Mouse (Mus musculus) adipocyte (in vitro differentiated cells): ENCODE data around the gene Wdr25.
A peak's percentile ranks its signal among the peaks of the same experiment; 100 is the strongest.

ENCODE experiments used
- DNase-seq: peaks from one replicate; pipeline ENCODE4 v3.0.0-alpha.2; 2016; ENCODE audit warnings: low spot score

The Wdr25 gene

DNA sequence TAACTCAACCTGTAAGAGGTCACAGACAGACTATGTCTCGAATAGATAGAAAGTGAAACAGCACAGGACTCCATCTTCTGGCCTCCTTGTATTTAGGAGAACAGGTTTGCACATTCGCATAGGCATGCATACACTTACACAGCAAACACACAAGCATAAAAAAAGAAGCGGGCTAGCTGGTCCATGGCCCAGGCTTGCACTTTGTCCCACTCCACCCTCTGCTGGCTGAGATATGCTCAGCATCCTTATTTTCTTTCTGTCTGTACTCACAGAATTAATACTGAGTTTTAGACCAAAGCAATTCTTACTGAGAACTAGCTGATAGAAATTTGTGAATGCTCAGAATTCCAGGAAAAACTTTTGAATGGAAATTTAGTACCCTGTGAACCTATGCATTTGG lies 2.6 kb downstream of the Wdr25 start:
- DNase-seq = peak; percentile 52

DNA sequence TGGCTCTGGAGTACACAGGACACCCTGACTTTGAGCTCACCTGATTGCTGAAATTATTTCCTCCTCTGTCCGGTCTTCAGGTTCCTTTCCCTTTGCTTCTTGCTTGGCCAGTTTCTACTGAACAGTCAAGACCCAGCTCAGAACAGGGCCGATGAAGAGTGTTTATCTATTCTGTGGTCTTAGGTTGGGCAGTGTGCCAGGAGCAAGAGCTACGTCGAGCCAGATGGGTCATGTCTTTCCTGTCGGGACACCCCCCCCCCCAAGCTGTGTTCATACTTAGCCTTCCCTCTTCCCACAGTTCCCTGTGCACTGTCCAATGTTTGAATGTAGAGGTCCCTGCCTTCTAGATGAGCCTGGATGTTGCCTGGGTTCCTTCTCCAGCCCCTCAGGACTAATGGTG lies 7.9 kb downstream of the Wdr25 start:
- no peak for DNase-seq

DNA sequence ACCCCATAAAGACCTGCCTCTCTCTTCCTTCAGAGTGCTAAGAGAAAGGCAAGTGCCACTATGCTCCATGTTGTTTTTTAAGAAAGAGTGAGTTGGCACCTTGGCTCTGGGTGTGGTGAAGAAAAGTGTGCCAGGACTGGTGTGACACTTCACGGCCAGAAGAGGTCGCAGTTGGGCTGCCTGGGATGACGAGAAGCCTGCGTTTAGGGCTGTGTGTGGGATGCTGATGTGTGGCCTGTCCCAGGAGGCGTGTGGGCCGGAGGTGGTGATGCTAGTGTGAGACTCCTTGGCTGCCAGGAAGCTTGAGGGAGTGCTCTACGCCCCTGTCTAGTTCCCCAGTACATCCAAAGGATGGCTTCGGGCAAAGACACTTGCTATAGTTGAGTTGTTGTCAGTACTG lies 9.5 kb downstream of the Wdr25 start:
- DNase-seq = peak; percentile 68

DNA sequence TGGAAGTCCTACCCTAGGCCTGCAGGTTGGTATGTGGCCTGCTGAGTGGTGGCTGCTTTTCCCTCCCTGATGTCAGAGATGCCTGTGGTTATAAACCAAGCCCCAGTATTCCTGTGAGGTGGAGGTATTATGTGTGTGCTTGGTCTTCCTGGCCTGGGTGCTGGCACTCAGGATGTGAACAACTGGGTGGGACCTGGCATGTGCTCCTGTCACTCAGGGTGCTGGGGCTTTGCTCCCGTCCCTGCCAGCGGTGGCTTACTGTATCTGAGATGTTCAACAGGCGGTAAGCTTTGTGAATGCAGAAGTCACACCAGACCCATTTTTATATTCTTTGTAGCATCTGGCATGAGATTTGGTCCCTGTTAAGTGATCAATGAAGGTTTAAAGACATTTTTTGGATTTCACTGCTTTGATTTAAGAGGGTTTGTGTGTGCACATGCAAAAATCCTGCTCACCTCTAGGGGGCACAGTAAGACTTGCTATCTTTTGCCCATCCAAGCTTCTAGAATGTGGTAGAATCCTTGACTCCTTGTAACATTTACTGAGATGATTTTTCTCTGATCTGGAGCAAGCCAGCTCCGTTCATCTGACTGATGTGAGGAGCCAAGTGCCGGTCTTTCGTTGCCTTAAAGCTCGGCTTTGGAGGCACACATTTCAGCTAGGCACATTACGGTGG lies 10.3 kb downstream of the Wdr25 start:
- peak; percentile 75 for DNase-seq

DNA sequence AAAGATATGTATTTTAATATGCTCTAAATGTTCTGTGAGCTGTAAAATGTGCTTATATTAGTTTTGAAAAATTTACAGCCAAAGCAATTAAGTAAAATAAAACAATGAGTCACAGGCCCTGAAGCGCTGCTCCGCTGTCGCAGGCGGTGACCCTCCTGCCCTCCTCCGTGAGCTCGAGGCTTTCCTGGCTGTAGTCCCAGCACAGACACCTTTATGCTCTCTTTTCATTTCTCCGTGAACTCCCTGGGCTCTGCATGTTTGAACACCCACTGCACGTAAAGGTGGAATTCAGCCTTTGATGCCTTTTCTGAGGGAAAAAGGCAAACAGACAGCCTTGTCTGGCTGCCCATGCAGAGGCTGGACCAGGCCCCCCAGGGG lies 10.8 kb downstream of the Wdr25 start:
- no peak for DNase-seq

DNA sequence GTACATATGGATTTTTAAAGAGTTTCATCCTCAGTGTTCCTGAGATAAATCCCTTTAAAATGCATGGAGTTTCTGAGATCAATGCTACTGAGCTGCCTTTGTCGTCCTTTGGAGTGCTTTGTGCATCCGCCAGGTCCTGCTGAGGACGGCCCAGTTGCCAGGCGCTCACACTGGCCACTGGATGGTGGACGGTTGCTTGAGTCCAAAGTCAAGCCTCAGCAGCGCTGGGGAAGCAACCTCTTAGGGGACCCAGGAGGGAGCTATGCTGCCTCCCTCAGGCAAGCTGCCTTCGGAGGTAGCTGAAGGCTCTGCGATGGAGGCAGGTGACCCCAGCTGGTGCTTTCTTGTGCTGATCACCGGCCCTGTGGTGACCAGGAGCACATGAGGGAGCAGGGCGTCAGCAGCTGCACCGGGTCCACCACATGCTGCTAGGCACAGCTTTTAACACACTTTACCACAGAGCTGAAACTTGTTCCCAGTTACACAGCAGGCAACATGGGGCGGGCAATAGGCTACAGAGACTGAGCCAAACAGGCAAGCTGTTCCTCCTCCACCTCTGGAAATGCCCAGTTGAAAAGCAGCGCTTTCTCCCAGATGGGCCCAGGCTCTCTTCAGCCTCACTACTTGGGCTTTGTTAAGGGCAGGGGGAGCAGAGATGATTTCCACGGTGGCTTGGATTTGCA lies 12.3 kb downstream of the Wdr25 start:
- DNase-seq = no peak

DNA sequence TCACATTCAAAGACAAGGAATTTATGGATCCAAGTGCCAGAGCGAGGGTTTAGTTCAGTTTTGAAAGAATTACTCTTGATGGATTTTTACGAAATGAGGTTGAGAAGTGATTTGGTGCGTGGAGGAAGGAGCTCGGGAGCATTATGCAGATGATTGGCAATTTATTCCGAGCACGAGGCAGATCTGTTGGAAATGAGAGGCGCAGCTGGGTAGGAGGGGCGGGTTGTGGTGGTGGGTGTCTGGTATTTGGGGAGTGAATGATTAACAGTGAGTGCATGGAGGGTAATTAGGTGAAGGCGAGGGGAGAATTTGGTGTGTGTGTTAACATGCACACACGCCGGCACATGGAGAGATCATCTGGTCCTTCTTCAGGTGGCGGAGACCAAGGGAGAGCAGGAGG lies 13.0 kb downstream of the Wdr25 start:
- no peak for DNase-seq

DNA sequence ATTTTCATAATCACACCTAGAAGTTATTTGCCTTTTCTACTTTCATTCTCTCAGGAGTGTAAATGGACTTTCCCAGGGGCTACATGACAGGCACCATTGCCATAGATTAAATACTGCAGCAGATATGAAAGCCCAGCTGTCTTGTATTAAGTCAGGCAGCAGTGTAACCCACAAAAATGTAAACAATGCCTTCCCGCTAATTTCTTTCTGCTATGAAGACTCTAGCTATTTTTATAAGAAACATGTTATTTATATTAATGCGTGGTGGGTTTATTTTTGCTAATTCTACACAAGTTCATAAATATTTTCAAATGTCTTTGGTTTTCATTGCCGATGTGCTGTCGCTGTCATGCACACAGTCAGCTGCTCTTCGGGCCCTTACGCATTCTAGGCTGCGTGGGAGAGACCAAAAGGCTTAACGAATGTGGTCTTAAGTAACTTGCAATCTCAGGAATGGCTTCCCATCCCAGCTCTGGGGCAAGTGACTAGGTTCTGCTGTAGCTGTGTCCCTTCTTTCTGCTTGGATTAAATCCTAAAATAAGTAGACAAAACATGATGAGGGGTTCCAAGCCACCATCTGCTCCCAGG lies 16.5 kb downstream of the Wdr25 start:
- no peak for DNase-seq

DNA sequence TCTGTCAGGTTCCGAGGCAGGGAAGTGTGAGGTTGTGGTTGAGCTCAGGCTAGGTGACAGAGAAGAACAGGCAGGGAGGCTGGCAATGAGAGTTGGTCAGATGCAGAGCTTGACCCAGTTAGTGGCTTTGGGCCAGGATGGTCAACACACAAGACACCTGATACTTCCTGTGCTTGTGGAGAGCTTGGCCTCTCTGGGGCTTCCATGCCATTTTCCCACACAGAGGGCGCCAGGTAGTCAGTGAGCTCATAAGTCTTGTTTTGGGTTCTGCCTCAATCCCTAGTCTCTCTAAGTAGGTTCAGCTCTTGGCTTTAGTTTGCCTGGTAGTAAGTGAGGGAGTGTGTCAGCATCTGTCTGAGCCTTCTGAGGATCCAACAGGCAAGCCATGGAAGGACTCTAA lies 19.0 kb downstream of the Wdr25 start:
- DNase-seq = no peak

DNA sequence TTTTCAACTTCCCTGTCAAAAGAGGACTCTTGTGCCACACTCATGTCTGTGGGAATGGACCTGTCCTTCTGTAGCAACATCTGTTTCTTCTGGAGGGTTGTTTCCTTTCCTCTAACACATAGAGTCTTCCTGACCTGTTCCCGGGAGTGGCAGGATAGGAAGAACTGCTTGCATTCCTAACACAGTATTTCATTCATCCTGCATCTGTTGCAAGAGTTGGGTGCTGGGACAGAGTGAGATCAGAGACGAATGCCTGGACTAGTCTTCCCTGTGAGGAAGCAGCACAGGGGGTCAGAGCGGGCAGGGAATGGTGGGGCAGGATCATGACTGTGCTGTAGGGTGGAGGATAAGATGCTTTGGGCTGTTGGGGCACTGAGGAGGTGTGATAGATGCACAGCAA lies 20.8 kb downstream of the Wdr25 start:
- no peak for DNase-seq

DNA sequence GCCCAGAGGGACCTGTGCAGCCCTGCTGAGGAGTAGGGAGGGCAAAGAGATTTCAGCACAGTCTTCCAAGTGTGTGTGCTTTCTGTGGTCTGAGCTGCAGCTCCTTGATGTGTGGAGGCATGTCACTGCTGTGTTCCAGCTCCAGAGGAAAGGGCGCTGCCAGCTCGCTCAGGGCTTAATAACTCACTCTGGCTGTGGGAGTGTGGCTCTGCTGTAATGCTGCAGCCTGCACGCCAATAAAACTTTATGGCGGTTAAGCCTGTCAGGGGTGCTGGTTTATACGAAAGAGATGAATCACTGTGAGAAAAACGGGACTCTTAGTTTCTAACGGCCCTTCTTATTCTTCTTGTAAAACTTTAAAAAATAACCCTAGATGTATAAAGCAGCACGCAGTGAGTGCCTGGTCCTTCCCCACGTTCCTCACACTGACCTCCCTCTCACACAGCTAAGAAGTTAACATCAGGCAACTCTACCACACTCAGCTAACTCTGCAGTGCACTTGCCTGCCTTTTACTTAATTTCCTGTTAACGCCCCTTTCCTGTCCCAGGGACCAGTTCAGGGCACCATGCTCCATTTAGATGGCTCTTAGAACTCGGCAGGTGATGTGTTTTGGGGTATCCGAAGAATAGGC lies 21.4 kb downstream of the Wdr25 start:
- DNase-seq = no peak

DNA sequence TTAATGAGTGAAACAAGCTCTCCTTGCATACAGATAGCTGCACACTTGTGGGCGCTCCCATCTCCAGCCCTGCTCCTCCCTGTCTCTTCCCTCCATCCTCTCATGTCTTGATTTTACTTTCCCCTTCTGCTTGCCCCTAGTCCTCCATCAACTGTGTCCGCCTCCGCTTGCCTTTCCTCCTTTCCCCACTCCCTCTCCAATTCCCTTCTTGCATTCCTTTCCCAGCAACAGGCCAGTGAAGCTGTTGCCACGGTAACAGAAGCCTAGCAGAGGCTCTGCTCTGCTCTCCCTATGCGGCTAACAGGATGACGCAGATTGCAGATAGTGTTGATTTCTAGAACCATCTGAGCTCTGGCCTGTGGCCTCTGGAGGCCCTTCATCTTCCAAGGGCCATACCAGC lies 22.5 kb downstream of the Wdr25 start:
- no peak for DNase-seq

DNA sequence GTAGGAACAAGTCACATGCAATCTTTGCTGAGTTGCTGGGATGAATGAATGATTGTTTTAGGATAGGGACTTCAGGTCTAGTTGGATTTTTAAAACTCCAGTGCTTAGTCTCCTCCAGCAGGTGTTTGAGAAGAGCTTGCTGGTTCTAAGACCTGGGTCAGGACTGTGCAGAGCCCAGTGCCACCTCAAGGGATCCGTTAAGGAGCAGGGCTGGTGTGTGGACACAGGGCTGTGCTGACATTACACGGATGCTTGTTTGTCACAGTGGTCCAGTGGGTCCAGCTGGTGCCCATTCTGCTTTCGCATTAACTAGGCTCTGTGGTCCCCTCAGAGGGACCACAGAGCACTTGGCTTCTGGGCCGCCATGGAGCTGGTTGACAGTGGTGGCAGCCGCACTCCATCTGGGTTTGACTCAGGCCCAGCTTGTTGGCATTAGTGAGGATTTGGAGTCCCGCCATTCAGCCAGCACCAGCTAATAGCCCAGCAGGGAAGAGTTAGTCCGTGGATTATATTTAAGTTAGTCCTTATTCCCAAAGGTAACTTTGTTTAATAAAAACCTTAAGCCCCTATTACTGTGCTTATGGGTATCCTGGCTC lies 23.1 kb downstream of the Wdr25 start:
- DNase-seq = peak; percentile 60

DNA sequence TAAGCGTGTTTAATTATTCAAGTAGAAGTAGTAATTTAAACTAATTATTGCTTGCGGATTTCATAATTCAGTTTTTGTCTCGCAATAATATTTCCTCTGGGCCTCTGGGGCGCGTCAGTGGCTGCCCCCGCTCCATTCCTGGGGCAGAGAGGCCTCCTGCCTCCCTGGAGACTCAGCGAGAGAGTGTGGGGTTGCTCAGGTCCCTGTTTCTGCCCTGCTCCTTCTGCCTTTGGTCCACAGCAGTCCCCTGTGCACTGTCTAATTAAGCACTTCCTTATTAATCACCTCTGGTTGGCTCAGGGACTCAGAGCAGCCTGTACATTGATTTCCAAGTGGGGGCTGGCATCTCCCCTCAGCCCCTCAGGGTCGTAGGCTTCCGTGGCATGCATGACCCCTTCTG lies 24.1 kb downstream of the Wdr25 start:
- no peak for DNase-seq

DNA sequence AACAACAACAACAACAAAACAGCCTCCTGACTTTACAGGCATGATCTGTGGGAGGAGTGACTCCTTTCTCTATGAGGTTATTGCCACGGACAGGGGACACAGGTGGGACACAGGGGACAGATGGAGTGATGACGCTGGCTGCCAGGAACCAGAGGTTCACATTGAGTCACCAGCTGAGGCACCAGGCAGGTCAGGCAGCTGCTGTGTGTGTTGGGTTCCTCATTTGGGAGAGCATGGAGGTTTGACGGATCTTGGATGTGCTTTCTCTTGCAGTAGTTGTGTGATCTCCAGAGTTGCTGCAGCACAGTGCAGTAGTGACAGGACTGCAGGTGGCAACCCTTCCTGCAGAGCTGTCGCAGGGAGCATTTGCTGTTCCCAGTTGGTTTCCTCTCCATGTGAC lies 25.3 kb downstream of the Wdr25 start:
- no peak for DNase-seq

DNA sequence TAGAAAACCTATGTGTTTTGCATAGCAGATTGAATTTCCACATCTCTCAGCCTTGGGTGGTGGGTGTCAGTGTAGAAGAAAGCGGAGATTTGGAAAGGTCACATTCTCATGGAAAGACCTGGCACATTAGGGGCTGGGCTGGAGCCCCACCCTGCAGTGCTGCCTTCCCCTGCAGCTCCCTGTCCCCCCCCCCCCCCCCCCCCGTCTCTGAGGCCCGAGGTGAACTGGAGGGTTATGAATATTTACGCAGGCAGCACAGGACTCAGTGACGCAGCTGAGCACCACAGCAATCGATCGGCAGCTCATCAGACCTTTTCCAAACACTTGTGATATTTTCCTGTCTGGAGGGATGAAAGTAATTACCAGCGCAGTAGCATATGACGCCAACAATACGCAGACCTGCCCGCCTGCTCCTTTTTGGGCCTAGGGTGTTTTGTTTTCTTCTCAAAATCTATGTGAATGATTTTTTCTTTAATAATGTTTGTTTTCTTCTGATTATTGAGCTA lies 33.2 kb downstream of the Wdr25 start:
- no peak for DNase-seq

DNA sequence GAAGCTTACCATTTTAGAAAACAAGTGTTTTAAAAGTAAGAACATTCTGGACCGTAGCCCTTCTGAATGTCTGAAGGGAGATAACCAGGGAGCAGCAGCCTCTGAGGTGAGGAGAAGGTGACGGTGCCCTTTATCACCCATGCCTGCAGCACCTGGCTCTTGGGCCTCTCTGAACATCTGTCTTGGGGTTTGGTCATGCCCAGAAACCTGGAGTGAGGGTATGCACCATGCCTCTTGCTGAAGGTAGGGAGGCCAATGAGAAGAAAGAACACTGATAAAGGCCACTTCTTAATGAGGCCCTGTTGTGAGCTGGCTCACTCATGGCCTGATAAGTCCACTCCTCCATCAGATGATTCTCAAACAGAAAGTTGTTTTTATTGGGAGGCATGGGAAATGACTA lies 34.8 kb downstream of the Wdr25 start:
- no peak for DNase-seq

DNA sequence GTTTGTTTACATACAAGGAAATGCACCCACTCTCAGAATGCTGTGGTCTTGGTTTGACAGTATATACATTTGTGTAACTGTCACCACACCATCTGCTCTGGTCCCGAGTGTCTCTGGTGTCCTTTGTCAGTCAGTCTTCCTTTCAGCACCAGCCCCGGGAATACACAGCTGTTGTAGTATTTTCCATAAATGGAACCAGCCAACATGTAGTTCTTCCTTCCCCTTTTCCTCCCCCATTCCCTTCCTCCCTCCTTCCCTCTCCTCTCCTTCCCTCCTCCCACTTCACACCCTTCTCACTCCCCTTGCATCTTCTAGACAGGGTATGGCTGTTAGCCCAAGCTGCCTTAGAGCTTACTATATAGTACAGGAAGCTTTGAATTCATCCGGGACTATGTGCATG lies 36.0 kb downstream of the Wdr25 start:
- no peak for DNase-seq

DNA sequence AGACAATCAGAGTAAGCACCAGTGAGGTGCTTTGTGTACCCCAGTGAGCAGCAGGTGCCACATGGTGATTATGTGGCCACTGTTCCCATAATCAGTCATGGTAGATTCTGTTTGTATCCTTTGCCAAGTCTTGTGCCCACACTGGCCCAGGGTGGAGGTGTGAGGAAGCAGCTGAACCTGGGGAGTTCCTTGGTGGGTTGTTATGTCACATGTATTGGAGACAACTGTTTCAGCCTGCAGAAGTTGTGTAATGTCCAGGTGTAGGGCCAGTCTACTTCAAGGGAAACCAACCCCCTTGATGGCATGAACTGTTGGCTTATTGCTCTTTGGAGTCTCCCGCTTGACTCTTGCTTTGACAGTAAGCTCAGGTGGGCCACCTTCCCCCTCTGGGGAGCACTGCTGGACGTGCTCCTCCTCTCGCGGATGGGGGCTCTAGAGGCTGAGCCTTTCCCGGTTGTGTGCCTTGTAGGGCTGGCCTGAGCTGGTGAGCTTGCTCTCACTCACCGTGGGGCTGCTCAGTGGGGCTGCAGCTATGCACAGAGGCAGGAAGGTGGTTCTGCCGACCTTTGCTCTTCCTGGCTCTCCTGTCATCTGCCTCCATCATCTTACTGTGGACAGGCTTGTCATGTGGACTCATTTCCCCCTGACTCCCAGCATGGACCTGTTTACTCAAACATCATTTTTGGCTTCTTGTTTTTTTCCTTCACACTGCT lies 38.1 kb downstream of the Wdr25 start:
- DNase-seq = no peak

DNA sequence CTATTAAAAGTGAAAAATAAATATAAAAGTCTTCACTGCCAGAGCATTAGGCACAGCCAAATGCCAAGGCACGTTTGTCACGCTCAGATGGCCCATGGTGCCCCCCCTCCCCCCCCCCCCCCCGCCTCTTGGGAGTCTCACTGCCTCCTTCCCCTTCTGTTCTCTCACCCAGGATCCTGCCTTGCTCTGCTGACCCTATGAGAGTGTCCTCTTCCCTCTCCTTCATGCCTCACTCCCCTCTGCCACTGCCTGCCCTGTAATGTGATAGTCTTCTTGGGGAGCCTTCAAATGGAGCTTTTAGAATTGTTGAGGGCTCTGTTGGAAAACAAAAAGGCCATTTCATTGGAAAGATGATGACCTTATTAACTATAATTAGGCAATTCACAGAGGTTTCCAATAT lies 38.7 kb downstream of the Wdr25 start:
- DNase-seq = no peak

DNA sequence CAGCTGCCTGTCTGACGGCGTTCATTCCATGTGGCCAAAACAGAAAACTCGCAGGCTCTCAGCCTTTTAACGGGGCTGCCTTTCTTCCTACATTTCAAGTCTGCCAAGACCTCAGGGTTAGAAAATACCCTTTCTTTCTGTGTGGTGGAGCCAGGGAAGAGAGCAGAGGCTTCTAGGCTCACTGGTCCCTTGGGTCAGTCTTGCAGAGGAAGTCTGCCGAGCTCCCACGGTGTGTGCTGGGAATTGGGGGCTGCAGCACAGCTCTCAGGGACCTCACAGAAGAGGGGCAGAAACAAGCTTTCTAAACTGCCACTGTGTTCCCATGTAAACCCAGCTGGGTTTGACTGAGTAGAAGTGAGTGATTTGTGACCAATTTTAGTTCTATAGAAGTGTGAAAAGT lies 40.8 kb downstream of the Wdr25 start:
- DNase-seq = no peak

DNA sequence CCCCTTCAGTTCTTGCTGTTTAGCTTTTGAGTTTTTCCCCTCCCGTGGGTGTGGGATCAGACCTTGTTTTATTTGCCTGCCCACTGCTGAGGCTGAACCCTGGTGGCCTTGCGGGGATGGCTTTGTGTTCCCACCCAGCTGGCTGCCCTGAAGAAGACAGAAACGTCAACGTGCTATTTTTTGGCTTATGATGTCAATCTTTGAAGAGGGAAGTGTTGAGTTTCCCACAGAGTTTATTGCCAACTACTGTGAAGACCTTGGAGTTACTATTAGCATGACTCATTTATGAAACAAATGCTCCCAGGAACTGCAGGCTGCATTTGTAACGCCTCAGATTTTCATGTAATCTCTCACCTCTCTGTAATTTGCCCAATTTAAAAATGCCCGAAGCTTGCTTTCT lies 43.4 kb downstream of the Wdr25 start:
- peak; percentile 32 for DNase-seq
